Mouse (Mus musculus) lung, postnatal 25 days (tissue): ENCODE results near the gene Oas3.
"Not testable (repeated sequence)": the region's sequence is repeated elsewhere in the genome, so short reads cannot be mapped to it uniquely, and the experiment has no call there.

Experiments used
- DNase-seq: peaks from one replicate; pipeline ENCODE4 v3.0.0; 2022; ENCODE audit warnings: low spot score

The Oas3 gene

GRCm38 (mm10) chr5:120777478-120777877, at the start of gene Oas3:
Oas3 (minus strand) TSS chr5:120777661.
- no peak for DNase-seq

GRCm38 (mm10) chr5:120818999-120819398, 41.5 kb upstream of the Oas3 start:
- no peak for DNase-seq

GRCm38 (mm10) chr5:120815949-120816348, 38.5 kb upstream of the Oas3 start:
- peak; percentile 17 for DNase-seq

GRCm38 (mm10) chr5:120813023-120813422, 35.6 kb upstream of the Oas3 start:
- DNase-seq, result no peak

- DNase-seq, result peak; percentile 94
Measured at GRCm38 (mm10) chr5:120811951-120812819, 34.7 kb upstream of the Oas3 start, which contains the start of gene Oas1c. Oas1c (minus strand) TSS chr5:120812514.

GRCm38 (mm10) chr5:120809171-120809570, 31.7 kb upstream of the Oas3 start:
- DNase-seq, result no peak

- peak; percentile 43 for DNase-seq
Measured at GRCm38 (mm10) chr5:120806458-120806857, 29.0 kb upstream of the Oas3 start.

GRCm38 (mm10) chr5:120803596-120803995, 26.1 kb upstream of the Oas3 start:
- no peak for DNase-seq

- not testable (repeated sequence) for DNase-seq
Measured at GRCm38 (mm10) chr5:120798943-120799342, 21.5 kb upstream of the Oas3 start.

GRCm38 (mm10) chr5:120798147-120798546, 20.7 kb upstream of the Oas3 start:
- not testable (repeated sequence) for DNase-seq

GRCm38 (mm10) chr5:120795480-120796034, 18.1 kb upstream of the Oas3 start, which contains the start of gene Oas1e:
Oas1e (minus strand) TSS chr5:120795530.
- DNase-seq, result not testable (repeated sequence)

GRCm38 (mm10) chr5:120793043-120793442, 15.6 kb upstream of the Oas3 start:
- peak; percentile 11 for DNase-seq

GRCm38 (mm10) chr5:120787042-120787441, 9.6 kb upstream of the Oas3 start:
- no peak for DNase-seq

GRCm38 (mm10) chr5:120782446-120782845, 5.0 kb upstream of the Oas3 start:
- no peak for DNase-seq

GRCm38 (mm10) chr5:120781646-120782045, 4.2 kb upstream of the Oas3 start:
- no peak for DNase-seq

- DNase-seq, result peak; percentile 29
Measured at GRCm38 (mm10) chr5:120779922-120780321, 2.5 kb upstream of the Oas3 start.

GRCm38 (mm10) chr5:120778941-120779340, 1.5 kb upstream of the Oas3 start:
- no peak for DNase-seq

- DNase-seq, result no peak
Measured at GRCm38 (mm10) chr5:120776801-120777200, 660 bp downstream of the Oas3 start.

- DNase-seq, result peak; percentile 8
Measured at GRCm38 (mm10) chr5:120775287-120775985, 2.0 kb downstream of the Oas3 start.

GRCm38 (mm10) chr5:120769396-120769795, 8.1 kb downstream of the Oas3 start:
- DNase-seq, result no peak

- no peak for DNase-seq
Measured at GRCm38 (mm10) chr5:120765010-120765409, 12.5 kb downstream of the Oas3 start.

GRCm38 (mm10) chr5:120761901-120762300, 15.6 kb downstream of the Oas3 start:
- DNase-seq, result no peak

GRCm38 (mm10) chr5:120754215-120754614, 23.2 kb downstream of the Oas3 start:
- DNase-seq, result no peak
